Mouse (Mus musculus): ENCODE results near the gene Gm28374. TPM values are rescaled to one million over a fixed set of nuclear protein-coding genes. Genes with fewer than 3 reads are reported as not detected.
"Not testable (repeated sequence)": the region's sequence is repeated elsewhere in the genome, so short reads cannot be mapped to it uniquely, and the experiment has no call there.

The Gm28374 gene
- total RNA-seq, 1 experiment from 2014 or later: not detected

GRCm38 (mm10) chr19:6061641-6062302 is 20.3 kb downstream of the Gm28374 start:
- peak; percentile 11; the same call in 1 of the 2 replicates for ATAC-seq (ENCODE audit: extremely low read depth, insufficient number of reproducible peaks, low FRiP score, poor library complexity, severe bottlenecking)

- peak; percentile 72 for ATAC-seq (ENCODE audit: extremely low read depth, insufficient number of reproducible peaks, low FRiP score, poor library complexity, severe bottlenecking)
Measured at GRCm38 (mm10) chr19:6061021-6061533, 21.0 kb downstream of the Gm28374 start, which contains the start of gene Znhit2. Gene Znhit2 (plus strand): TSS chr19:6061192.

- no peak for ATAC-seq (ENCODE audit: extremely low read depth, insufficient number of reproducible peaks, low FRiP score, poor library complexity, severe bottlenecking)
Measured at GRCm38 (mm10) chr19:6058966-6059365, 23.1 kb downstream of the Gm28374 start.

GRCm38 (mm10) chr19:6058513-6058912 is 23.5 kb downstream of the Gm28374 start:
- ATAC-seq (ENCODE audit: extremely low read depth, insufficient number of reproducible peaks, low FRiP score, poor library complexity, severe bottlenecking): no peak

- ATAC-seq (ENCODE audit: extremely low read depth, insufficient number of reproducible peaks, low FRiP score, poor library complexity, severe bottlenecking): peak; percentile 76
Measured at GRCm38 (mm10) chr19:6057313-6058096, 24.6 kb downstream of the Gm28374 start, which contains the start of the genes Mrpl49 and Fau. Gene Mrpl49 (minus strand): TSS chr19:6057785. Gene Fau (plus strand): TSS chr19:6057844.

GRCm38 (mm10) chr19:6056696-6057095 is 25.4 kb downstream of the Gm28374 start:
- ATAC-seq (ENCODE audit: extremely low read depth, insufficient number of reproducible peaks, low FRiP score, poor library complexity, severe bottlenecking): no peak

- no peak for ATAC-seq (ENCODE audit: extremely low read depth, insufficient number of reproducible peaks, low FRiP score, poor library complexity, severe bottlenecking)
Measured at GRCm38 (mm10) chr19:6054296-6054695, 27.8 kb downstream of the Gm28374 start.

GRCm38 (mm10) chr19:6052516-6052915 is 29.5 kb downstream of the Gm28374 start:
- ATAC-seq (ENCODE audit: extremely low read depth, insufficient number of reproducible peaks, low FRiP score, poor library complexity, severe bottlenecking): no peak

GRCm38 (mm10) chr19:6048681-6049410 is 33.2 kb downstream of the Gm28374 start:
- peak; percentile 39 for ATAC-seq (ENCODE audit: extremely low read depth, insufficient number of reproducible peaks, low FRiP score, poor library complexity, severe bottlenecking)

GRCm38 (mm10) chr19:6047899-6048166 is 34.2 kb downstream of the Gm28374 start:
- ATAC-seq (ENCODE audit: extremely low read depth, insufficient number of reproducible peaks, low FRiP score, poor library complexity, severe bottlenecking): no peak

GRCm38 (mm10) chr19:6047154-6047898 is 34.7 kb downstream of the Gm28374 start:
- ATAC-seq (ENCODE audit: extremely low read depth, insufficient number of reproducible peaks, low FRiP score, poor library complexity, severe bottlenecking): no peak

GRCm38 (mm10) chr19:6046294-6047153 is 35.5 kb downstream of the Gm28374 start, which contains the start of gene Syvn1:
Gene Syvn1 (plus strand): TSS chr19:6046576.
- ATAC-seq (ENCODE audit: extremely low read depth, insufficient number of reproducible peaks, low FRiP score, poor library complexity, severe bottlenecking): peak; percentile 82

GRCm38 (mm10) chr19:6045366-6046293 is 36.4 kb downstream of the Gm28374 start:
- ATAC-seq (ENCODE audit: extremely low read depth, insufficient number of reproducible peaks, low FRiP score, poor library complexity, severe bottlenecking): no peak

- not testable (repeated sequence) for ATAC-seq (ENCODE audit: extremely low read depth, insufficient number of reproducible peaks, low FRiP score, poor library complexity, severe bottlenecking)
Measured at GRCm38 (mm10) chr19:6044102-6044501, 38.0 kb downstream of the Gm28374 start.

GRCm38 (mm10) chr19:6042293-6042692 is 39.8 kb downstream of the Gm28374 start:
- no peak for ATAC-seq (ENCODE audit: extremely low read depth, insufficient number of reproducible peaks, low FRiP score, poor library complexity, severe bottlenecking)

GRCm38 (mm10) chr19:6040002-6040401 is 42.1 kb downstream of the Gm28374 start:
- no peak for ATAC-seq (ENCODE audit: extremely low read depth, insufficient number of reproducible peaks, low FRiP score, poor library complexity, severe bottlenecking)

- no peak for ATAC-seq (ENCODE audit: extremely low read depth, insufficient number of reproducible peaks, low FRiP score, poor library complexity, severe bottlenecking)
Measured at GRCm38 (mm10) chr19:6038326-6038725, 43.7 kb downstream of the Gm28374 start.

All from neutrophil, adult 5-6 weeks (primary cell).